Mouse (Mus musculus) lung, embryonic 15.5 days (tissue): ENCODE results near the gene Slc4a4. TPM values are rescaled to one million over a fixed set of nuclear protein-coding genes. Genes with fewer than 3 reads are reported as not detected.

Experiments used
- ATAC-seq: fragments of 200-750 bp; cut with Nextera tagmentation; 2 replicates; pipeline ENCODE4 v1.8.0; 2017; ENCODE audit warnings: moderate number of reproducible peaks, borderline replicate concordance; ENCODE audit not compliant: low FRiP score, low TSS enrichment; ENCODE audit errors: extremely low read depth
- H3K27ac ChIP-seq: fragments of 300-500 bp; sonication (generic); 2 replicates; pipeline ENCODE4 v1.5.1; 2015; ENCODE audit warnings: moderate library complexity, mild to moderate bottlenecking, inconsistent platforms
- H3K27me3 ChIP-seq: fragments of 300-500 bp; sonication (generic); 2 replicates; pipeline ENCODE4 v1.6.1; 2015; ENCODE audit warnings: inconsistent platforms
- H3K36me3 ChIP-seq: fragments of 300-500 bp; sonication (generic); 2 replicates; pipeline ENCODE4 v1.6.1; 2015; ENCODE audit warnings: inconsistent platforms
- H3K4me1 ChIP-seq: fragments of 300-500 bp; sonication (generic); 2 replicates; pipeline ENCODE4 v1.6.1; 2015; ENCODE audit warnings: inconsistent platforms
- H3K4me2 ChIP-seq: fragments of 300-500 bp; sonication (generic); 2 replicates; pipeline ENCODE4 v1.6.1; 2015; ENCODE audit warnings: inconsistent platforms, mild to moderate bottlenecking, moderate library complexity
- H3K4me3 ChIP-seq: fragments of 300-500 bp; sonication (generic); 2 replicates; pipeline ENCODE4 v1.5.1; 2015; ENCODE audit warnings: mild to moderate bottlenecking, inconsistent platforms
- H3K9ac ChIP-seq: fragments of 300-500 bp; sonication (generic); 2 replicates; pipeline ENCODE4 v1.6.1; 2015; ENCODE audit warnings: inconsistent platforms
- H3K9me3 ChIP-seq: fragments of 300-500 bp; sonication (generic); 2 replicates; pipeline ENCODE4 v1.6.1; 2016; ENCODE audit warnings: inconsistent platforms
- WGBS: fragments of 180-500 bp; shearing (Covaris S2); methylation state at CpG from one replicate; pipeline ENCODE4 v1.1.7; 2015; 5-methylcytosine and 5-hydroxymethylcytosine counted together
- polyA plus RNA-seq: library from polyadenylated mRNA; unstranded; fragments of >200 nt; fragmentation: Nextera tagmentation; extraction: Ambion mirVana; gene quantifications from 2 replicates; pipeline ENCODE4 v1.2.1, GENCODE M21; 2015

Slc4a4 gene
- polyA plus RNA-seq, 1 experiment from 2014 or later, result 5.4 TPM

- Histone ChIP-seq H3K27me3 (no peaks in the 10 kb centered on the region), H3K4me3 (no peak overlapping the region), H3K36me3 (no peaks in the 10 kb centered on the region), H3K9ac (no peak overlapping the region), H3K9me3 (no peaks in the 10 kb centered on the region), H3K4me1 (peaks cover 8% of the 10 kb centered on the region; the same call in 1 of the 2 replicates), H3K27ac (no peak overlapping the region), H3K4me2 (no peak overlapping the region)
- WGBS, result 86% methylated on average over 2 of the region's 2 CpGs
- ATAC-seq, result no peak
Measured at GRCm38 (mm10) chr5:89140070-89140469, 253.5 kb downstream of the Slc4a4 start.

- Histone ChIP-seq H3K9ac (no peak overlapping the region), H3K4me2 (no peak overlapping the region), H3K4me1 (peaks cover 8% of the 10 kb centered on the region; the same call in 1 of the 2 replicates), H3K27ac (no peak overlapping the region), H3K27me3 (no peaks in the 10 kb centered on the region), H3K9me3 (no peaks in the 10 kb centered on the region), H3K4me3 (no peak overlapping the region), H3K36me3 (no peaks in the 10 kb centered on the region)
- WGBS, result 78% methylated on average over 2 of the region's 2 CpGs
- ATAC-seq, result no peak
Measured at GRCm38 (mm10) chr5:89141761-89142160, 255.1 kb downstream of the Slc4a4 start.

- peaks cover 33% of the 10 kb centered on the region for H3K4me1 ChIP-seq
- H3K27me3 ChIP-seq, result no peaks in the 10 kb centered on the region
- 82% methylated on average over 2 of the region's 2 CpGs for WGBS
- H3K36me3 ChIP-seq, result no peaks in the 10 kb centered on the region
- no peaks in the 10 kb centered on the region for H3K9me3 ChIP-seq
- no peak overlapping the region for H3K27ac ChIP-seq
- no peak overlapping the region for H3K4me3 ChIP-seq
- no peak for ATAC-seq
- H3K9ac ChIP-seq, result no peak overlapping the region
- no peak overlapping the region for H3K4me2 ChIP-seq
Measured at GRCm38 (mm10) chr5:89146276-89146675, 259.7 kb downstream of the Slc4a4 start.

- Histone ChIP-seq H3K4me1 (peaks cover 33% of the 10 kb centered on the region), H3K9ac (no peak overlapping the region), H3K27ac (no peak overlapping the region), H3K4me3 (no peak overlapping the region), H3K27me3 (no peaks in the 10 kb centered on the region), H3K36me3 (no peaks in the 10 kb centered on the region), H3K4me2 (no peak overlapping the region), H3K9me3 (no peaks in the 10 kb centered on the region)
- 29% methylated on average over 13 of the region's 13 CpGs for WGBS
- no peak for ATAC-seq
Measured at GRCm38 (mm10) chr5:89147282-89147790, 260.7 kb downstream of the Slc4a4 start.

- 15% methylated on average over 2 of the region's 2 CpGs for WGBS
Measured at GRCm38 (mm10) chr5:89149436-89150040, 262.9 kb downstream of the Slc4a4 start.

GRCm38 (mm10) chr5:89151076-89151475, 264.5 kb downstream of the Slc4a4 start:
- peak; percentile 83; the same call in 1 of the 2 replicates for ATAC-seq
- Histone ChIP-seq H3K9ac (no peak overlapping the region), H3K4me1 (peaks cover 25% of the 10 kb centered on the region), H3K27me3 (no peaks in the 10 kb centered on the region), H3K9me3 (no peaks in the 10 kb centered on the region), H3K4me3 (no peak overlapping the region), H3K36me3 (no peaks in the 10 kb centered on the region), H3K4me2 (no peak overlapping the region), H3K27ac (peak overlapping the region; percentile 76)
- WGBS, result 40% methylated on average over 3 of the region's 3 CpGs

More at GRCm38 (mm10) chr5:89149436-89150040, 262.9 kb downstream of the Slc4a4 start:
- peaks cover 25% of the 10 kb centered on the region for H3K4me1 ChIP-seq
- peak overlapping the region; percentile 76 for H3K27ac ChIP-seq
- H3K36me3 ChIP-seq, result no peaks in the 10 kb centered on the region
- no peaks in the 10 kb centered on the region for H3K27me3 ChIP-seq
- ATAC-seq, result peak; percentile 48; the same call in 1 of the 2 replicates
- H3K9ac ChIP-seq, result no peak overlapping the region
- H3K4me3 ChIP-seq, result no peak overlapping the region
- no peaks in the 10 kb centered on the region for H3K9me3 ChIP-seq
- no peak overlapping the region for H3K4me2 ChIP-seq

- 87% methylated on average over 2 of the region's 2 CpGs for WGBS
- H3K9ac ChIP-seq, result no peak overlapping the region
- H3K27ac ChIP-seq, result no peak overlapping the region
Measured at GRCm38 (mm10) chr5:89171025-89171718, 284.6 kb downstream of the Slc4a4 start.

GRCm38 (mm10) chr5:89190063-89190462, 303.4 kb downstream of the Slc4a4 start:
- no peaks in the 10 kb centered on the region for H3K9me3 ChIP-seq
- H3K4me3 ChIP-seq, result no peak overlapping the region
- no peaks in the 10 kb centered on the region for H3K27me3 ChIP-seq
- H3K36me3 ChIP-seq, result no peaks in the 10 kb centered on the region
- no peak overlapping the region for H3K9ac ChIP-seq
- H3K27ac ChIP-seq, result no peak overlapping the region
- H3K4me1 ChIP-seq, result 0 out of 2 replicates have a peak, but pooled peaks cover 4% of the 10 kb centered on the region
- WGBS, result 71% methylated on average over 3 of the region's 3 CpGs
- no peak for ATAC-seq
- no peak overlapping the region for H3K4me2 ChIP-seq

More at GRCm38 (mm10) chr5:89171025-89171718, 284.6 kb downstream of the Slc4a4 start:
- Histone ChIP-seq H3K36me3 (no peaks in the 10 kb centered on the region), H3K27me3 (no peaks in the 10 kb centered on the region), H3K4me2 (no peak overlapping the region), H3K4me1 (no peaks in the 10 kb centered on the region), H3K4me3 (no peak overlapping the region), H3K9me3 (no peaks in the 10 kb centered on the region)
- no peak for ATAC-seq

- Histone ChIP-seq H3K4me1 (0 out of 2 replicates have a peak, but pooled peaks cover 4% of the 10 kb centered on the region), H3K9ac (no peak overlapping the region)
- no peak for ATAC-seq
Measured at GRCm38 (mm10) chr5:89194654-89195053, 308.0 kb downstream of the Slc4a4 start.

GRCm38 (mm10) chr5:89198501-89198900, 311.9 kb downstream of the Slc4a4 start:
- no peaks in the 10 kb centered on the region for H3K4me1 ChIP-seq
- no peaks in the 10 kb centered on the region for H3K27me3 ChIP-seq
- H3K9me3 ChIP-seq, result no peaks in the 10 kb centered on the region
- H3K36me3 ChIP-seq, result no peaks in the 10 kb centered on the region
- WGBS, result 65% methylated on average over 2 of the region's 2 CpGs
- no peak overlapping the region for H3K4me2 ChIP-seq
- H3K27ac ChIP-seq, result no peak overlapping the region
- H3K9ac ChIP-seq, result no peak overlapping the region
- ATAC-seq, result no peak
- no peak overlapping the region for H3K4me3 ChIP-seq

More at GRCm38 (mm10) chr5:89194654-89195053, 308.0 kb downstream of the Slc4a4 start:
- Histone ChIP-seq H3K4me3 (no peak overlapping the region), H3K36me3 (no peaks in the 10 kb centered on the region), H3K27ac (no peak overlapping the region), H3K9me3 (no peaks in the 10 kb centered on the region), H3K4me2 (no peak overlapping the region), H3K27me3 (no peaks in the 10 kb centered on the region)
- 94% methylated on average over 3 of the region's 3 CpGs for WGBS

- no peak for ATAC-seq
- no peak overlapping the region for H3K4me3 ChIP-seq
- H3K36me3 ChIP-seq, result no peaks in the 10 kb centered on the region
- H3K27me3 ChIP-seq, result no peaks in the 10 kb centered on the region
- H3K9ac ChIP-seq, result no peak overlapping the region
- no peak overlapping the region for H3K27ac ChIP-seq
- H3K9me3 ChIP-seq, result no peaks in the 10 kb centered on the region
- H3K4me1 ChIP-seq, result no peaks in the 10 kb centered on the region
- WGBS, result 76% methylated on average over 7 of the region's 7 CpGs
- no peak overlapping the region for H3K4me2 ChIP-seq
Measured at GRCm38 (mm10) chr5:89209973-89210703, 323.5 kb downstream of the Slc4a4 start.
